Mouse (Mus musculus): Measurements from ENCODE around the gene N4bp3.

- TF ChIP-seq POLR2A (IDR thresholded peaks at IDR 0.05; ENCODE audit: extremely low read depth, insufficient read depth, low read length) (peak; percentile 53; the same call in 1 of the 2 replicates), CTCF (IDR thresholded peaks at IDR 0.05; ENCODE audit: low read depth, low read length) (no peak)
Observed at GRCm38 (mm10) chr11:51650691-51651515, at the start of gene N4bp3, which contains the start of gene D930048N14Rik.

Measured in liver, adult 2 months (tissue).